8 mouse cellular contexts compared by ENCODE assay signal in genomic region chr4:54527660-54528059, GRCm38 (mm10).
A peak's percentile ranks its signal among the peaks of the same experiment; 100 is the strongest.
DNase-seq lines count a peak whose midpoint lies in the region; ATAC-seq and TF ChIP-seq lines count a peak whose summit lies in the region.

No protein-coding gene starts in this region.

- H3K27me3 ChIP-seq in lung, postnatal 0 days (replicated peaks; ENCODE audit: insufficient read depth, low read length): no peaks in the 10 kb centered on the region

- no peaks in the 10 kb centered on the region for H3K9me3 ChIP-seq in lung, postnatal 0 days (ENCODE audit: low read length)

- H3K27ac ChIP-seq in lung, postnatal 0 days (ENCODE audit: low read length): no peak overlapping the region

- 67% methylated on average over 2 of the region's 2 CpGs for WGBS in lung, postnatal 0 days

- H3K4me1 ChIP-seq in lung, postnatal 0 days (ENCODE audit: insufficient read depth, low read depth, low read length): peaks cover 4% of the 10 kb centered on the region; the same call in 1 of the 2 replicates

- no peak overlapping the region for H3K4me2 ChIP-seq in lung, postnatal 0 days (replicated peaks; ENCODE audit: low read depth, low read length)

- intact Hi-C loops in left cerebral cortex, postnatal 4 days (cut with DNase I): no loop called here

- no peak overlapping the region for H3K4me3 ChIP-seq in lung, postnatal 0 days (ENCODE audit: low read depth, low read length)

- peak; percentile 14 to 46 for DNase-seq in left cerebral cortex, adult 9 months (ENCODE audit: low spot score in 2 of 2)
- no peak for DNase-seq in left cerebral cortex, postnatal 4 days
- peak; percentile 27 to 32 for DNase-seq in adrenal gland, adult 18-20 months (ENCODE audit: low spot score in 2 of 2)
- peak; percentile 38 to 71 for DNase-seq in heart, adult 9 months (ENCODE audit: low spot score in 2 of 2)
- DNase-seq in lung, postnatal 0 days (ENCODE audit: low spot score): peak; percentile 85
- no peak for DNase-seq in T-cell, adult 2 months (ENCODE audit: low spot score)
- no peak for DNase-seq in urinary bladder, adult 2 months (ENCODE audit: low spot score)
- DNase-seq in testis, postnatal 14 days (ENCODE audit: low spot score): no peak

- TF ChIP-seq EP300 in lung, postnatal 0 days (IDR thresholded peaks at IDR 0.05): peak; percentile 94

- peak; percentile 93 for ATAC-seq in lung, postnatal 0 days

- no peak overlapping the region for H3K9ac ChIP-seq in lung, postnatal 0 days (replicated peaks; ENCODE audit: low read depth)

- no peak for TF ChIP-seq CTCF in lung, postnatal 0 days (IDR thresholded peaks at IDR 0.05)

- no peaks in the 10 kb centered on the region for H3K36me3 ChIP-seq in lung, postnatal 0 days (ENCODE audit: insufficient read depth, low read length)

Comparison
In these comparisons a context has a peak if more than half of its experiments do, and no peak if none do; other contexts are left out.
1. DNase-seq: peak in left cerebral cortex, adult 9 months (2 of 2), adrenal gland, adult 18-20 months (2 of 2), heart, adult 9 months (2 of 2) and lung, postnatal 0 days (single experiment); none in left cerebral cortex, postnatal 4 days (single experiment), T-cell, adult 2 months (single experiment), urinary bladder, adult 2 months (single experiment) and testis, postnatal 14 days (single experiment).